Mouse (Mus musculus) ES-Bruce4 (cell line): ENCODE results near the gene AU041133. TPM values are rescaled to one million over a fixed set of nuclear protein-coding genes. Genes with fewer than 3 reads are reported as not detected.
"Not testable (repeated sequence)": the region's sequence is repeated elsewhere in the genome, so short reads cannot be mapped to it uniquely, and the experiment has no call there.

Source experiments
- H3K27ac ChIP-seq: 2 replicates; pipeline ENCODE4 v1.5.1; 2012; ENCODE audit warnings: low read length, inconsistent platforms; ENCODE audit not compliant: insufficient read depth
- H3K27me3 ChIP-seq: 2 replicates; pipeline ENCODE4 v1.6.1; 2012; ENCODE audit warnings: mild to moderate bottlenecking, low read length, inconsistent platforms; ENCODE audit not compliant: control insufficient read depth, poor library complexity, insufficient read depth, severe bottlenecking
- H3K36me3 ChIP-seq: 2 replicates; pipeline ENCODE4 v1.6.1; 2012; ENCODE audit warnings: inconsistent platforms, mild to moderate bottlenecking, low read length, moderate library complexity; ENCODE audit not compliant: control insufficient read depth, poor library complexity, insufficient read depth, severe bottlenecking
- H3K4me1 ChIP-seq: one replicate; pipeline ENCODE4 v1.8.1; 2011; ENCODE audit warnings: low read length; ENCODE audit not compliant: control insufficient read depth, insufficient read depth
- H3K4me3 ChIP-seq: 2 replicates; pipeline ENCODE4 v1.5.1; 2011; ENCODE audit warnings: low read depth, mild to moderate bottlenecking, low read length
- H3K9ac ChIP-seq: 2 replicates; pipeline ENCODE4 v1.6.1; 2012; ENCODE audit warnings: low read depth, mild to moderate bottlenecking, inconsistent platforms; ENCODE audit not compliant: poor library complexity, severe bottlenecking
- H3K9me3 ChIP-seq: replicated peaks from 2 replicates; pipeline ENCODE4 v1.6.1; 2012; ENCODE audit warnings: mild to moderate bottlenecking, low read length, inconsistent platforms; ENCODE audit not compliant: control insufficient read depth, poor library complexity, insufficient read depth, severe bottlenecking
- CTCF ChIP-seq: IDR thresholded peaks from one replicate; pipeline ENCODE4 v1.8.1; 2011; ENCODE audit warnings: low read depth, low read length
- EP300 ChIP-seq: IDR thresholded peaks from 2 replicates; pipeline ENCODE4 v1.6.1; 2011; ENCODE audit warnings: low read depth, low read length; ENCODE audit not compliant: insufficient read depth
- POLR2A ChIP-seq: IDR thresholded peaks from one replicate; pipeline ENCODE4 v1.8.1; 2011; ENCODE audit warnings: low read length; ENCODE audit not compliant: insufficient read depth
- polyA plus RNA-seq: library from polyadenylated mRNA; stranded (reverse); fragments of >200 nt; gene quantifications from 2 replicates; pipeline ENCODE4 v1.2.4, GENCODE M21; 2011; ENCODE audit warnings: low read depth; ENCODE audit not compliant: missing spikeins, insufficient read depth, insufficient read length

AU041133 gene
- polyA plus RNA-seq = 4.5 and 6.8 TPM in 2 replicates

DNA sequence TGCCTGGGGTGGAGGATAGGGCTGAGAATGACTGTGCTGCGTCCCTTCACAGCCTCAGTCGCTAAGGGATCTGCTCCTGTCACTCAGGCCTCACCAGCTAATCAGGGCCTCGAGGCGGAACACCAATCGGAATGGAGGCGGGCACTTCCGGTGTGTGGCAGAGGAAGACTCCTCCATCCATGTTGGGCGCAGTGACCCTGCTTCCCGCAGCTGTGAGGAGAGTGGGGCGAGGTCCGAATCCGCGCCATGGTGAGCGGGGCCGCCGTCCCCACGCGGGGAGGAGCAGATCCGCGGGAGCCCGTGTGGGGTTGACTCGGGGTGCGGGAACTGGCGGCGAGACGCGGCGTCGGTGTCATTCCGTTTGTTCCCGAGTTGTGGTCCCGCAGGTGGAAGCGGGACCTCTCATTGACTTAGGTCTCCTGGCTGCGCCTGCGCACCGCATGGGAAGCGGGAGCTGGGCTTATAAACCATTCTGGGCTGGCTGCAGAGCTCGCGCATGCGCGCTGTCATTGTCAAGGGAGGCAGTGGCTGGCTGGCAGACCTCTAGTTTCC is at the start of gene AU041133:
AU041133 (plus strand) TSS at position 164 of the 552 bp plus-strand sequence.
- H3K9ac ChIP-seq = peak within 1 kb of the TSS; percentile 60
- TF ChIP-seq POLR2A (peak; percentile 87), EP300 (no peak)
- H3K4me1 ChIP-seq = no peaks in the 10 kb centered on the region
- H3K36me3 ChIP-seq = no peaks in the 10 kb centered on the region
- no peaks in the 10 kb centered on the region for H3K9me3 ChIP-seq
- H3K4me3 ChIP-seq = peak within 1 kb of the TSS; percentile 75
- no peak within 1 kb of the TSS for H3K27ac ChIP-seq
- H3K27me3 ChIP-seq = no peaks in the 10 kb centered on the region

DNA sequence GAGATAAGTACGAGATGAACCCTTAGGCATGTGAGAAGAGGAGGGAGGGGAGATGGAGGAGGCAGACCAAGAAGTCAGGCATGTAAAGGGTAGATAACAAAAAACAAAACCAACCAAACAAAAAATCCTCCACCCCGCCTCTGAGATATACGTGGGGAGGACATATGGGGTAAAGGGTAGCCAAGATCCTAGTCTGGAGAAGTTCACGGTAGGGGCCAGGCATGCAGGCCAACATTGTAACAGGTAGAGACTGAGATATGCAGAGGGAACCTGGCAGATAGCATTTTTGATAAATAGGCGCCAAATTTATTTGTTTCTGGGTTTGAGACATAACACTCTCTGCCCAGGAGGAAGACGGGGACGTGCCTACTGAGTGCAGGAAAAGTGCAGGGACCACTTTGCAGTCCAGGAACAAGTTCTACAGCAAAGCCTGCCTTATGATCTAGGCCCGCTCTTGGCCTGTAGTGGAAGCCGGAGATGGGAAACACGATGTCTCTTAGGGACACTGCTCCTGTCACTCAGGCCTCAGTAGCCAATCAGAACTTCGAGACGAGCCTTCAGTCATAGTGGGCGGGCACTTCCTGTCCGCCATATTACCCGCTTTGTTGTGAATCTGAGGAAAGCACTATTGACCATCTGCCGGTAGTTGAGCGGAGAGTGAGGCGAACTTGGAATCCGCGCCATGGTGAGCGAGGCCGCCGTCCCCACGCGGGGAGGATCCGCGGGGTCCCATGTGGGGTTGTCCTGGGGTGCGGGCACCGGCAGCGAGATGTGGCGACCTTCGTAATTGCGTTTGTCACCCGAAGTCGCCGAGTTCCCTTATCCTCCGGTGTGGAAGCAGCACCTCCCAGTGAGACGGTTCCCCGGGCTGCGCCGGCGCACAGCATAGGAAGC is 44.8 kb upstream of the AU041133 start, which contains the start of gene BC024063:
BC024063 (plus strand) TSS at position 626 of the 894 bp plus-strand sequence.
- peak; percentile 73 for TF ChIP-seq POLR2A

DNA sequence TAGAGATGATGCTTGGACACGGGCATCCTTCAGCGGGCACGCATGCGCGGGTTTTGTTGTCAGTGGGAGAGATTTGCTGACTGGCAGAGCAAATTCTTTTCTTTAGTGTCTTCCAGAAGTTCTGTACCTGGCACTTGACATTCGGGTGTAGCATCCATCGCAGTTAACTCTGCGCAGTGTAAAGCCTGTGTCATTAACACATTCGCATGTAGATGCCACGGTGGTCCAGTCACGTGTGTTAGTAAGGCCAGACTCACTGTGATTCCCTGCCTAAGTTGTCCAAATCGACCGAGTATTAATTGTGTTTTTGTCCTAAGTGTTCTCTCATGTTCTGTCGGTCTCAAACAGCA is 44.2 kb upstream of the AU041133 start:
- H3K9me3 ChIP-seq, H3K27me3 ChIP-seq, H3K36me3 ChIP-seq, H3K27ac ChIP-seq, H3K4me1 ChIP-seq: not testable (repeated sequence)
- H3K4me3 ChIP-seq = peak overlapping the region; percentile 85
- peak overlapping the region; percentile 46 for H3K9ac ChIP-seq

More for the DNA sequence above, 44.8 kb upstream of the AU041133 start, which contains the start of gene BC024063:
- Histone ChIP-seq H3K27ac (peak within 1 kb of the TSS; percentile 71; the same call in 1 of the 2 replicates), H3K9ac (peak within 1 kb of the TSS; percentile 59), H3K4me3 (peak within 1 kb of the TSS; percentile 85)
- not testable (repeated sequence) for H3K4me1 ChIP-seq, H3K36me3 ChIP-seq, H3K9me3 ChIP-seq, H3K27me3 ChIP-seq

DNA sequence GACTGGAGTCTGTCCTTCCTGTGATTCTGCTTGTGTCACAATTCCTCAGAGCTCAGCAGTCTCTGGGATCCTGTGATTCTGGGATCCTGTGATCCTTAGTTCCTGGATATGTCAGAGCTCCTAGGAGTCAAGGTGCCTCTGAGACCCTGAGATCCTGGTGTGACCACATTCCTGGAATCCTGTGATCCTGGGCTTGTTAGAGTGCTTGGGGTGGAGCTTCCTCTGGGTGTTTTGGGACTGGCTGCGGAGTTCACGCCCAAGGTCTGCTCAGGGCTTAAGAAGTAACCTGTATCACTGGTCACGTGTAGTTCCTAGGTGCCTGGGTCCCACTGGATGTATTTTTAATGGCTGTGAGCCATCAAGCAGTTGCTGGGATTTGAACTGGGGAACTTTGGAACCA is 10.6 kb upstream of the AU041133 start:
- no peaks in the 10 kb centered on the region for H3K4me1 ChIP-seq
- H3K27ac ChIP-seq = no peak overlapping the region
- H3K27me3 ChIP-seq = no peaks in the 10 kb centered on the region
- H3K36me3 ChIP-seq = no peaks in the 10 kb centered on the region
- no peaks in the 10 kb centered on the region; the same call in 1 of the 2 replicates for H3K9me3 ChIP-seq
- H3K9ac ChIP-seq = no peak overlapping the region
- no peak overlapping the region for H3K4me3 ChIP-seq
- no peak for TF ChIP-seq EP300
- no peak for TF ChIP-seq POLR2A
- TF ChIP-seq CTCF = no peak

- TF ChIP-seq CTCF (no peak), POLR2A (no peak), EP300 (no peak)
- Histone ChIP-seq H3K36me3 (peaks cover 2% of the 10 kb centered on the region; the same call in 1 of the 2 replicates), H3K27me3 (no peaks in the 10 kb centered on the region), H3K9me3 (peaks cover 7% of the 10 kb centered on the region; the same call in 1 of the 2 replicates), H3K9ac (no peak overlapping the region), H3K4me3 (no peak overlapping the region), H3K27ac (no peak overlapping the region), H3K4me1 (peaks cover 2% of the 10 kb centered on the region)
These were observed 17.5 kb downstream of the AU041133 start for GRCm38 (mm10) chr10:82145282-82145681.

DNA sequence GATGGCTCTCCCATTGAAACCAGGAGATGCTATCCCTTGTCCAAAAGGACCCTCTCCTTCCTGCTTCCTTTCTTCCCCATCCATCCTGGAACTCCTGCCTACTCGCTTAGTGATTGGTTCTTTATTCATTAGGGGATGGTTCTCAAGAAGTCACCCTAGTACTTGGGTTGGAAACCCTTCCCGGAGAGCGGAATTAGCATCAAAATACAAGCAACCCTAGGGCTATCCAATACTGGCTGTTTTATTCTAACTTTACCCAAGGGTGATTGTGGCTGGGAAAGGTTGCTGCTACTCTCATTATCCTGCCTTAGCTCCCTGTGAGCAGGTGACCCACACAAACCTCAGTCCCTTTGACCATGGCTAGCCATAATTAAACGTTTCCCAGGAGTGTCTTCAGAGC is 19.8 kb downstream of the AU041133 start:
- Histone ChIP-seq H3K4me1 (peaks cover 2% of the 10 kb centered on the region), H3K9ac (no peak overlapping the region), H3K27ac (no peak overlapping the region), H3K27me3 (no peaks in the 10 kb centered on the region), H3K4me3 (no peak overlapping the region), H3K36me3 (peaks cover 8% of the 10 kb centered on the region), H3K9me3 (peaks cover 27% of the 10 kb centered on the region)
- TF ChIP-seq POLR2A = no peak
- TF ChIP-seq CTCF = no peak
- no peak for TF ChIP-seq EP300
